Mouse (Mus musculus): Measurements from ENCODE around the gene Tiam1.

GRCm38 (mm10) chr16:90128817-90129587, 14.6 kb downstream of the Tiam1 start:
- TF ChIP-seq CTCF (IDR thresholded peaks at IDR 0.05; ENCODE audit: borderline replicate concordance, control insufficient read depth, extremely low read depth, insufficient read depth, low read length, poor library complexity) (no peak), POLR2A (IDR thresholded peaks at IDR 0.05; ENCODE audit: control insufficient read depth, extremely low read depth, insufficient read depth, low read length, poor library complexity) (no peak)
